Mouse (Mus musculus) cerebellum, postnatal 14 days (tissue): ENCODE measurements around the gene Dnah2.
"Not testable (repeated sequence)": the region's sequence is repeated elsewhere in the genome, so short reads cannot be mapped to it uniquely, and the experiment has no call there.

Source experiments
- DNase-seq, 2 experiments: peaks; one replicate each; pipeline ENCODE4 v3.0.0; 2021; ENCODE audit warnings: mixed read lengths in 2 of 2

The Dnah2 gene

DNA sequence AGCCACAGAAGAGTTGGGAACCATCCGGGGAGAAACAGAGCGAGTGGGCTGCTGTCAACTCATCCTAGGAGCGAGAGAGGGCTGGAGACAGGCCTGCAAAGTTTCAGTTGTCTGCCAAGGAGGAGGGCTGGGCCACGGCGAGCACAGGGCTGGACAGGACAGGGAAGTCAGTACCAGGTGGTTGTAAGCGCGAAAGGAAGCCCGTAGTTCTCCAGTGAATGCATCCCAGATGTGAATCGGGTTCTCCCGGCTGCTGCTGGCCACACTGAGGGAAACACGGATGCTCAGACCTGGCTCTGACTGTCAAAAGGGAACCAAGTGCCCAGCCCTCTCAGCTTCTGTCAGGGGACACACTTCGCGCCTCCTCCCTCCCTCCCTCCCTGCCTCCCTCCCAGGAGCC lies 14.5 kb upstream of the Dnah2 start:
- DNase-seq, result no peak

DNA sequence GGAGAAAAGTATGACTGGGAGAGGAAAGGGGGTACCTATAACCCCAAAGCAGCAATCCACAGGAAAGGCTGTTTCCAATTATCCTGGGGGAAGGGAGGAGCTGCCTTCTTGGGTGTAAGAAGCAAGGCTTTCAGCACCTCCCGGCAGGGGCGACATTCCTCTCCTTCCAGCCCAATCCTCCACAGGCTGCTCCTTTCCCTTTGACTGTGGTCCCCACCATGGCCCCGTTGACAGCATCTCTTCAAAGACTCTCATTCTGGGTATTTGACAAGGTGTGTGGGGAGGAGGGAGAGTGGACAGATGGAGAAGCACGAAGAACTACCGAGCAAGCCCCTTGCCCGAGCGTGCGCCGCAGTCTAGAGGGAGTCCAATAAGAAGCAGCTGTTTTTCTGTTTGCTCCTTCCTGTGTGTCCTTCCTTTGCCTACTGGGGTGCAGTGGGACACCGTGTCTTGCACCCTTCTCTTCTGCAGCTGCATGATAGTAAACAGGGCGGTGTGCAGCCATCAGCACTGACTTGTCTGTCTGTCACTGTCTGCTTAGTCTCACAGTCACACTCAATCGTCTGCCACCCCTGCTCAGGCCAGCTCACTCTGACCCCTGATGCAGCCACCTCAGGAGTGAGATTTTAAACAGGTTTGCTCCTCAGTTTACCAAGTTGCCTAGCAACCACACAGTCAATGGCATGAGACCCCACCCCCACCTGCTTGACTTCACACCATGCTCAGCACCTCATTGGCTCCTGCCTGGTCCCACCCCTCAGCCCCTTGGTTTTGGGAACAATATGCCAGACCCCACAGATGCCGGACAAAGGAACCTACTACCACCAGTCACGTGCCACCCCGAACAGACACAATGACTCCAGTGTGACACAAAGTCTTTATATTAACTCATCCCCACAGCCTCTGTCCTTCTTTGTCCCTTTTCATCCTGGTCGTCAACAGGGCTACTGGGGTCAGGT lies 12.3 kb upstream of the Dnah2 start:
- DNase-seq, result no peak

- peak; percentile 55 to 67 for DNase-seq
Observed at GRCm38 (mm10) chr11:69559851-69560765, 11.2 kb upstream of the Dnah2 start, which contains the start of gene Efnb3. Gene Efnb3 (minus strand): TSS chr11:69560205.

DNA sequence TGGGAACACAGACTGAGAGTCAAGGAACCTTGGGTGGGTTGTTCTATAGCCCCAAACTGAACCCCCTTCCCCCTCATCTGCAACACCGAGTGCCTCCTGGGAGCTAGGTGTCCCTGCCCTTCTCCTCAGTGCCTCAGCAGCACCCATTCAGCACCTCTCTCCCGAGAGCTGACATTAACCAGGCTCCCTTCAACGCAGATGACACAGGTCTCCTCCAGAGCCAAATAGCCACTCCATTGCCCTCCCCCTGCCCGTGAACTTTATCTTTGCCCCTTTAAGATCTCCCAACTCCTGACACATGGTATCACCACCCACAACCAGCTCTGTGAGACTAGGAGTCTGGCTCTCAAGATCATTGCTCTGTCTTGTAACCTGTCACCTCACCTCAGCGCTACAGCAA lies 10.3 kb upstream of the Dnah2 start:
- DNase-seq, result no peak

DNA sequence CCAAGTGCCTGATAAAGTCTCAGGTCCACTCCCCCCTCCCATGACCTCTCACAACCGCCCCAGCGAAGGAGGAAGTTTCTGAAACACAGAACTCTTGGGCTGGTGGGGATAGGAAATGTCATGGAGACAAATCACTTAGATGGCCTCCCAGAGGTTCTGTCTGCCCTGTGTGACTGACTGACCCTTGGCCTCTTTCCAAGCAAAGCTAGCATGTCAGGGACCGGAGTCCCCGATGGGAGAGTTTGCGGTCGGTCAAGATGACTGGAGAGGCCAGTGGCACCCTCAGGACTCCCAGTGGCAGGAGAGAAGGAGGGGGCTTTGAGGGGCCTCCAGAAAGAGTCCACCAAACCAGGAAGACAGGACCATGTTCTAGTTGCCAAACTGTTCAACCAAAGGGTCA lies 9.8 kb upstream of the Dnah2 start:
- DNase-seq, result no peak

DNA sequence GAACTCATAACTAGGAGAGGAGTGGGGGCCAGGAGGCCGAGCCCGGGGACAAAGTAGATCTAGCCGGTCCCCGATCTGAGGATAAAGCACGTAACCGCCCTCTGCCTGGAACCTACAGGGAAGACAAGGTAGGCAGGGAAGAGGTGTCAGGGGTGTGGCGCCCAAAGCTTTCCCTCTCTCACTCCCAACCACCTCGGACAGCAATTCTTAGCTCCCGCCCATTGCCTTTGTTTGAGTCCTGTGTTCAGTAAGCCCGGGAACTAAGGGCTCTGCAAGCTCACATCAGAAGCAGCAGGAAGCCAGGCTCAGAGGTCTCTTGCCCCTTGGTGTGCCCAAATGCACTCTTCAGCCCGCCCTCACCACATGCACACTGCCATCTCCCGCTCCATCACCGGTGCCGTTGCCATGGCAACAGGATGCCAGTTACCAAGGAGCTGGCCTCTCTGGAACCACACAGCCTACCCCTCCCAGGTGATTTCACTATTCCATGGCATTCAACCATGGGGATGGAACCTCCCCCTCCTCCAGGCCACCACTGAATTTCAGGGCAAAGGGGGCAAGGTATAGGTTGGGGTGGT lies 8.6 kb upstream of the Dnah2 start:
- DNase-seq, result peak; percentile 72 to 85

GRCm38 (mm10) chr11:69554539-69555140 lies 5.7 kb upstream of the Dnah2 start:
- DNase-seq, result no peak

- no peak for DNase-seq
Observed at GRCm38 (mm10) chr11:69553341-69553721, 4.4 kb upstream of the Dnah2 start.

- DNase-seq, result peak; percentile 63 to 73
Observed at GRCm38 (mm10) chr11:69552622-69553340, 3.9 kb upstream of the Dnah2 start.

DNA sequence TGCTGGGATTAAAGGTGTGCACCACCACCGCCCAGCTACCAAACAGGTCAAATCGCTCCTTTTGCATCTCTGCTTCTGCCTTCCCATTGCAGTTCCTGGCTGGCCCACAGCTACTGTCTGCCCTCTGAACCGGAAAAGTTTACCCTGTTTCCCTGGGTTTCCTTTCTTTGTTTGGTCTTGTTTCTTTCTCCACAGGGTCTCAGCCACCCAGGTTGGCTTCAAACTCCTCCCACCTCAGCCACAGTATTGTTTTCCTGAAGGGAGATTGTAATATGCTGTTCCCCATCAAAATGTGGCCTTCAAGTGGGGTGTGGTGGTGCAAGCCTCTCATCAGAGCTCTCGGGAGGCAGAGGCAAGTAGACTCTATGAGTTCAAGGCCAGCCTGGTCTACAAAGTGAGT lies 2.4 kb upstream of the Dnah2 start:
- no peak for DNase-seq

GRCm38 (mm10) chr11:69547071-69547470 lies 1.8 kb downstream of the Dnah2 start:
- DNase-seq, result peak; percentile 46 to 72

GRCm38 (mm10) chr11:69546423-69547053 lies 2.4 kb downstream of the Dnah2 start:
- DNase-seq, result peak; percentile 87 to 93

DNA sequence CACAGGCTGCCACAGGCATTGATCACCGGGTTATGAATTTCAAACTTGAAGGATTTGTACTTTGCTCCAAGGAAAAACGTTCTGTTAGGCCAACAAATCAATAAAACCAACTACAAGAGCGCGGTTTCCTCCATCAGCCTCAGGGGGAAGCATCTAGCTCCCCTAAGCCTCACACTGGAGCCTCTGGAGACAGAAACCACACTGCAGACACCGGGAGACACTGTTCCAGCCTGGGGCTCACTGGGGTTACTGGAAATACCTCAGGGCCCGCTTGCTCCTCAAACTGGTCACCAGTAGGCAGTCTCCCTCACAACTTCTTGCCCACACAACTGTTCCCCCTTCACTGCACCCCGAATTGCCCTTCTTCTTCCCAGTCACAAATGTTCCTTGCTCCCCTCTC lies 3.0 kb downstream of the Dnah2 start:
- no peak for DNase-seq

GRCm38 (mm10) chr11:69543598-69543997 lies 5.3 kb downstream of the Dnah2 start:
- DNase-seq, result no peak

GRCm38 (mm10) chr11:69541741-69542140 lies 7.2 kb downstream of the Dnah2 start:
- DNase-seq, result not testable (repeated sequence)

DNA sequence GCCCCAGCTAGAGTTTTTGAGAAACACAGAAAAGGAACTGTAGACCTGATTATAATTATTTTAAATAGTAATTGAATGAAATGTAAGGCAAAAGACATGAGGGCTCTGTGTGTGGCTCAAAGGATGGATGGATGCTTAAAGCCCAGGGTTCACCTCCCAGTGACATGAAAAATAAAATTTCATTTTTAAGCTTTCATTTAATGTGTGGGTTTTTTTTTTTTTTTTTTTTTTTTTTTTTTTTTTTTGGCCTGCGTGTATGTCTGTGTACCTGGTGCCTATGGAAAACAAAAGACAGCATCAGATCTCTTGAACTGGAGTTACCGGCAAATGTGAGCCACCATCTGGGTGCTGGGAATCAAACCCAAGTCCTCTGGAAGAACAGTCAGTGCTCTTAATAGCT lies 8.2 kb downstream of the Dnah2 start:
- DNase-seq, result no peak

DNA sequence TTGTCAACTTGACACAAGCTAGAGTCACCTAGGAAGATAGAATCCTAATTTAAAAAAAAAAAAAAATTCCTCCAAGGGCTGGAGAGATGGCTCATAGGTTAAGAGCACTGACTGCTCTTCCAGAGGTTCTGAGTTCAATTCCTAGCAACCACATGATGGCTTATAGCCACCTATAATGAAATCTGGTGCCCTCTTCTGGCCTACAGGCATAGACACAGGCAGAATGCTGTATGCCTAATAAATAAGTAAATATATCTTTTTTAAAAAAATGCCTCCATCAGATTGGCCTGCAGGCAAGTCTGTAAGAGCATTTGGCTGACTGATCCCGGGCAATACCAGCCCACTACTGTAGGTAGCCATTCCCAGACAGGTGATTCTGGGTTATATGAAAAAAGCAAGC lies 13.9 kb downstream of the Dnah2 start:
- no peak for DNase-seq

- peak; percentile 40 to 41 for DNase-seq
Observed at GRCm38 (mm10) chr11:69532480-69533150, 16.3 kb downstream of the Dnah2 start.

DNA sequence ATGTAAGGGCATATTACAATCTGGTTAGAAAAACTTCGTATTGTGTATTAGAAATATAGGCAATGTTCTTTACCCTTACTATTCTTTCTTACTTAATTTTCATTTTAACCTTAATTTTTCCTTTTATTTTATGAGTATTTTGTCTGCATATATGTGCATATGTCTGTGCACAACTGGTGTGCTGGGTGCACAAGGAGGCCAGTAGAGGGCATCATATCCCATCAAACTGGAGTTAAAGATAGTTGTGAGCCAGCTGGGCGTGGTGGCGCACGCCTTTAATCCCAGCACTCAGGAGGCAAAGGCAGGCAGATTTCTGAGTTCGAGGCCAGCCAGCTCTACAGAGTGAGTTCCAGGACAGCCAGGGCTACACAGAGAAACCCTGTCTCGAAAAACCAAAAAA lies 18.2 kb downstream of the Dnah2 start:
- not testable (repeated sequence) for DNase-seq

DNA sequence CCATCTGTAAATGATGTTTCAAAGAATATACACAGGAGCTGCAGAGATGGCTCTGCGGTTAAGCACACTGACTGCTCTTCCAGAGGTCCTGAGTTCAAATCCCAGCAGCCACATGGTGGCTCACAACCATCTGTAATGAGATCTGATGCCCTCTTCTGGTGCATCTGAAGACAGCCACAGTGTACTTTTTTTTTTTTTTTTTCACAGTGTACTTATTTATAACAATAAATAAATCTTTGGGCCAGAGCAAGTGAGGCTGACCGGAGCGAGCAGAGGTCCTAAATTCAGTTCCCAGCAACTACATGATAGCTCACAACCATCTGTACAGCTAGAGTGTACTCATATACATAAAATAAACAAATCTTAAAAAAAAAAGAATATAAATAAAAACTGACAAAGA lies 18.6 kb downstream of the Dnah2 start:
- not testable (repeated sequence) for DNase-seq

GRCm38 (mm10) chr11:69528031-69528390 lies 20.9 kb downstream of the Dnah2 start:
- DNase-seq, result no peak
